Mouse (Mus musculus): ENCODE data around the gene Naip1. TPM values are rescaled to one million over a fixed set of nuclear protein-coding genes. Genes with fewer than 3 reads are reported as not detected.

Gene Naip1
- total and polyA plus RNA-seq, 2 experiments from 2014 or later = not detected

GRCm38 (mm10) chr13:100492061-100492787 is 39.6 kb upstream of the Naip1 start, which contains the start of gene Gtf2h2:
Gene Gtf2h2, minus strand, starts transcription at chr13:100492579.
- TF ChIP-seq CTCF (IDR thresholded peaks at IDR 0.05; ENCODE audit: low read depth) = peak; percentile 95
- no peak for TF ChIP-seq EP300 (IDR thresholded peaks at IDR 0.05; ENCODE audit: low read depth)
- H3K9ac ChIP-seq (replicated peaks; ENCODE audit: low read depth, low read length) = peak within 1 kb of the TSS; percentile 76
- peak within 1 kb of the TSS; percentile 68 for H3K4me2 ChIP-seq (ENCODE audit: low read depth, low read length)
- H3K27me3 ChIP-seq (ENCODE audit: control insufficient read depth, insufficient read depth, low read length) = no peaks in the 10 kb centered on the region
- DNase-seq (ENCODE audit: low spot score) = peak; percentile 72
- H3K4me3 ChIP-seq (ENCODE audit: low read depth, low read length) = peak within 1 kb of the TSS; percentile 91
- ATAC-seq (ENCODE audit: insufficient read depth, low read depth) = peak; percentile 85
- peak within 1 kb of the TSS; percentile 78 for H3K27ac ChIP-seq (ENCODE audit: low read depth)
- peaks cover 5% of the 10 kb centered on the region for H3K4me1 ChIP-seq (ENCODE audit: control insufficient read depth, insufficient read depth)
- under 1% methylated on average over 51 of the region's 51 CpGs for WGBS
- peaks cover 20% of the 10 kb centered on the region for H3K36me3 ChIP-seq (replicated peaks; ENCODE audit: control insufficient read depth, insufficient read depth, low read length)
- H3K9me3 ChIP-seq (replicated peaks; ENCODE audit: control insufficient read depth, low read length) = no peaks in the 10 kb centered on the region

GRCm38 (mm10) chr13:100491623-100492022 is 39.0 kb upstream of the Naip1 start:
- Histone ChIP-seq H3K4me1 (ENCODE audit: control insufficient read depth, insufficient read depth) (peaks cover 5% of the 10 kb centered on the region), H3K9me3 (replicated peaks; ENCODE audit: control insufficient read depth, low read length) (no peaks in the 10 kb centered on the region), H3K36me3 (replicated peaks; ENCODE audit: control insufficient read depth, insufficient read depth, low read length) (peaks cover 26% of the 10 kb centered on the region), H3K4me2 (ENCODE audit: low read depth, low read length) (peak overlapping the region; percentile 68), H3K27me3 (ENCODE audit: control insufficient read depth, insufficient read depth, low read length) (no peaks in the 10 kb centered on the region), H3K27ac (ENCODE audit: low read depth) (no peak overlapping the region), H3K4me3 (ENCODE audit: low read depth, low read length) (peak overlapping the region; percentile 91), H3K9ac (replicated peaks; ENCODE audit: low read depth, low read length) (peak overlapping the region; percentile 76)
- DNase-seq (ENCODE audit: low spot score) (no peak), ATAC-seq (ENCODE audit: insufficient read depth, low read depth) (peak; percentile 7; the same call in 1 of the 2 replicates)
- TF ChIP-seq EP300 (IDR thresholded peaks at IDR 0.05; ENCODE audit: low read depth) (no peak), CTCF (IDR thresholded peaks at IDR 0.05; ENCODE audit: low read depth) (no peak)
- WGBS = 13% methylated on average over 6 of the region's 6 CpGs

- Histone ChIP-seq H3K9me3 (replicated peaks; ENCODE audit: control insufficient read depth, low read length) (no peaks in the 10 kb centered on the region), H3K4me2 (ENCODE audit: low read depth, low read length) (no peak overlapping the region), H3K4me1 (ENCODE audit: control insufficient read depth, insufficient read depth) (peaks cover 5% of the 10 kb centered on the region), H3K27ac (ENCODE audit: low read depth) (no peak overlapping the region), H3K4me3 (ENCODE audit: low read depth, low read length) (no peak overlapping the region), H3K36me3 (replicated peaks; ENCODE audit: control insufficient read depth, insufficient read depth, low read length) (peaks cover 29% of the 10 kb centered on the region), H3K27me3 (ENCODE audit: control insufficient read depth, insufficient read depth, low read length) (no peaks in the 10 kb centered on the region), H3K9ac (replicated peaks; ENCODE audit: low read depth, low read length) (no peak overlapping the region)
- TF ChIP-seq CTCF (IDR thresholded peaks at IDR 0.05; ENCODE audit: low read depth) (no peak), EP300 (IDR thresholded peaks at IDR 0.05; ENCODE audit: low read depth) (no peak)
- no peak for DNase-seq (ENCODE audit: low spot score)
- ATAC-seq (ENCODE audit: insufficient read depth, low read depth) = no peak
- WGBS = 73% methylated on average over 5 of the region's 5 CpGs
Observed at GRCm38 (mm10) chr13:100490424-100490823, 37.8 kb upstream of the Naip1 start.

GRCm38 (mm10) chr13:100483610-100484009 is 30.9 kb upstream of the Naip1 start:
- H3K9me3 ChIP-seq (replicated peaks; ENCODE audit: control insufficient read depth, low read length) = no peaks in the 10 kb centered on the region
- H3K9ac ChIP-seq (replicated peaks; ENCODE audit: low read depth, low read length) = no peak overlapping the region
- no peak for TF ChIP-seq EP300 (IDR thresholded peaks at IDR 0.05; ENCODE audit: low read depth)
- no peak for TF ChIP-seq CTCF (IDR thresholded peaks at IDR 0.05; ENCODE audit: low read depth)
- peaks cover 65% of the 10 kb centered on the region for H3K36me3 ChIP-seq (replicated peaks; ENCODE audit: control insufficient read depth, insufficient read depth, low read length)
- no peaks in the 10 kb centered on the region for H3K27me3 ChIP-seq (ENCODE audit: control insufficient read depth, insufficient read depth, low read length)
- no peak overlapping the region for H3K27ac ChIP-seq (ENCODE audit: low read depth)
- H3K4me1 ChIP-seq (ENCODE audit: control insufficient read depth, insufficient read depth) = no peaks in the 10 kb centered on the region
- H3K4me2 ChIP-seq (ENCODE audit: low read depth, low read length) = no peak overlapping the region
- ATAC-seq (ENCODE audit: insufficient read depth, low read depth) (no peak), DNase-seq (ENCODE audit: low spot score) (no peak)
- no peak overlapping the region for H3K4me3 ChIP-seq (ENCODE audit: low read depth, low read length)
- 92% methylated on average over 7 of the region's 7 CpGs for WGBS

DNA sequence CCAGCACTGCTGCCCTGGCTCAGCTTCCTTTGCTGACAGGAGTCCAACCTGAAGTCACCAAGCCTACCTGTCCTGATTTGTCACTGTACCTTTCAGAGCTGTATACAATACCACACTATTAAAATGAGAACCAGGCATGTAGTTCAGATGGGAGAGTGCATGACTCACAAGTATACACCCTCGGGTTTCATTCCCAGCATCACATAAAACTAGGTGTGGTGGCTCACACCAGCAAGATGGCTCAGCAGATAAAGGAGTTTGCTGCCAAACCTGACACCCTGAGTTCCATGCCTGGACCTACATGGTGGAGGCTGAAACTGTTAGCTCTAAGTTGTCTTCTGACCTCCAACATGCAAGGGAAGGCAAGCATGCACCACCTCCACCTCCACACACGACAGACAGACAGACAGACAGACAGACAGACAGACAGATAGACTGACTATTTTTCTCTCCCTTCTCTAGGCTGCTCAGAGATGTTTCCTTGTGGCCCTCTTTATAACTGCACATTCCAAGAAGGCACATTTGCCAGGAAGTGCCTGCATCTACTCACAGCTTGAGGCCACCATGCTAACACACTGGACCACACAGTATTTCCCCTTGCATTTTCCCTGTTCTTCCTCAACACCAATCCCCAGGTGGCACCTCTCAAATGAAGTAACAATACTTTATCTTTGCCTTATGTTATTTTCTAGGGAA is 11.0 kb upstream of the Naip1 start:
- H3K4me1 ChIP-seq (ENCODE audit: control insufficient read depth, insufficient read depth) = no peaks in the 10 kb centered on the region
- WGBS = 88% methylated on average over 2 of the region's 2 CpGs
- ATAC-seq (ENCODE audit: insufficient read depth, low read depth) = no peak

More for the DNA sequence above, 11.0 kb upstream of the Naip1 start:
- no peak for DNase-seq (ENCODE audit: low spot score)
- no peak for TF ChIP-seq EP300 (IDR thresholded peaks at IDR 0.05; ENCODE audit: low read depth)
- TF ChIP-seq CTCF (IDR thresholded peaks at IDR 0.05; ENCODE audit: low read depth) = no peak
- H3K9ac ChIP-seq (replicated peaks; ENCODE audit: low read depth, low read length) = no peak overlapping the region
- no peaks in the 10 kb centered on the region for H3K27me3 ChIP-seq (ENCODE audit: control insufficient read depth, insufficient read depth, low read length)
- H3K4me2 ChIP-seq (ENCODE audit: low read depth, low read length) = no peak overlapping the region
- no peaks in the 10 kb centered on the region for H3K9me3 ChIP-seq (replicated peaks; ENCODE audit: control insufficient read depth, low read length)
- H3K27ac ChIP-seq (ENCODE audit: low read depth) = no peak overlapping the region
- peaks cover 40% of the 10 kb centered on the region for H3K36me3 ChIP-seq (replicated peaks; ENCODE audit: control insufficient read depth, insufficient read depth, low read length)
- no peak overlapping the region for H3K4me3 ChIP-seq (ENCODE audit: low read depth, low read length)
